Mouse (Mus musculus): ENCODE measurements around the gene Nfia.

GRCm38 (mm10) chr4:97950341-97951071 lies 178.0 kb downstream of the Nfia start:
- TF ChIP-seq CTCF (conservative IDR thresholded peaks at IDR 0.05; ENCODE audit: low read length) (no peak), NANOG (IDR thresholded peaks at IDR 0.05; ENCODE audit: borderline replicate concordance, low read length) (no peak), POU5F1 (IDR thresholded peaks at IDR 0.05; ENCODE audit: borderline replicate concordance, low read length) (no peak)
